Mouse (Mus musculus) midbrain, embryonic 16.5 days (tissue): Measurements from ENCODE around the gene Clcn3. TPM values are rescaled to one million over a fixed set of nuclear protein-coding genes. Genes with fewer than 3 reads are reported as not detected.

ENCODE experiments used
- ATAC-seq: fragments of 200-750 bp; cut with Nextera tagmentation; 2 replicates; pipeline ENCODE4 v1.8.0; 2017; ENCODE audit warnings: moderate TSS enrichment
- H3K27ac ChIP-seq: fragments of 300-500 bp; sonication (generic); 2 replicates; pipeline ENCODE4 v1.5.1; 2014; ENCODE audit warnings: mild to moderate bottlenecking, low read length, mixed read lengths
- H3K27me3 ChIP-seq: fragments of 300-500 bp; sonication (generic); 2 replicates; pipeline ENCODE4 v1.6.1; 2014; ENCODE audit warnings: low read depth, low read length, mixed read lengths; ENCODE audit not compliant: control insufficient read depth, insufficient read depth
- H3K36me3 ChIP-seq: fragments of 300-500 bp; sonication (generic); 2 replicates; pipeline ENCODE4 v1.6.1; 2014; ENCODE audit warnings: mild to moderate bottlenecking, low read length, moderate library complexity, mixed read lengths; ENCODE audit not compliant: control insufficient read depth, insufficient read depth
- H3K4me1 ChIP-seq: fragments of 300-500 bp; sonication (generic); 2 replicates; pipeline ENCODE4 v1.6.1; 2014; ENCODE audit warnings: mild to moderate bottlenecking, low read length, mixed read lengths; ENCODE audit not compliant: control insufficient read depth, insufficient read depth
- H3K4me2 ChIP-seq: fragments of 300-500 bp; sonication (generic); 2 replicates; pipeline ENCODE4 v1.6.1; 2014; ENCODE audit warnings: mild to moderate bottlenecking, low read length, mixed read lengths
- H3K4me3 ChIP-seq: fragments of 300-500 bp; sonication (generic); 2 replicates; pipeline ENCODE4 v1.5.1; 2014; ENCODE audit warnings: low read depth, mild to moderate bottlenecking, low read length, moderate library complexity, mixed read lengths
- H3K9ac ChIP-seq: fragments of 300-500 bp; sonication (generic); 2 replicates; pipeline ENCODE4 v1.6.1; 2014; ENCODE audit warnings: low read depth, low read length, mixed read lengths
- H3K9me3 ChIP-seq: fragments of 300-500 bp; sonication (generic); replicated peaks from 2 replicates; pipeline ENCODE4 v1.6.1; 2014; ENCODE audit warnings: mild to moderate bottlenecking, low read length, mixed read lengths; ENCODE audit not compliant: control insufficient read depth, poor library complexity, severe bottlenecking
- WGBS: fragments of 180-500 bp; shearing (Covaris S2); extraction: QIAGEN DNeasy Blood & Tissue Kit; methylation state at CpG from one replicate; pipeline ENCODE4 v1.1.7; 2014; 5-methylcytosine and 5-hydroxymethylcytosine counted together
- polyA plus RNA-seq: library from polyadenylated mRNA; unstranded; fragments of >200 nt; fragmentation: Nextera tagmentation; extraction: Ambion mirVana; gene quantifications from 2 replicates; pipeline ENCODE4 v1.2.1, GENCODE M21; 2015

The Clcn3 gene
- polyA plus RNA-seq, 1 experiment from 2014 or later, result 78.4 TPM

DNA sequence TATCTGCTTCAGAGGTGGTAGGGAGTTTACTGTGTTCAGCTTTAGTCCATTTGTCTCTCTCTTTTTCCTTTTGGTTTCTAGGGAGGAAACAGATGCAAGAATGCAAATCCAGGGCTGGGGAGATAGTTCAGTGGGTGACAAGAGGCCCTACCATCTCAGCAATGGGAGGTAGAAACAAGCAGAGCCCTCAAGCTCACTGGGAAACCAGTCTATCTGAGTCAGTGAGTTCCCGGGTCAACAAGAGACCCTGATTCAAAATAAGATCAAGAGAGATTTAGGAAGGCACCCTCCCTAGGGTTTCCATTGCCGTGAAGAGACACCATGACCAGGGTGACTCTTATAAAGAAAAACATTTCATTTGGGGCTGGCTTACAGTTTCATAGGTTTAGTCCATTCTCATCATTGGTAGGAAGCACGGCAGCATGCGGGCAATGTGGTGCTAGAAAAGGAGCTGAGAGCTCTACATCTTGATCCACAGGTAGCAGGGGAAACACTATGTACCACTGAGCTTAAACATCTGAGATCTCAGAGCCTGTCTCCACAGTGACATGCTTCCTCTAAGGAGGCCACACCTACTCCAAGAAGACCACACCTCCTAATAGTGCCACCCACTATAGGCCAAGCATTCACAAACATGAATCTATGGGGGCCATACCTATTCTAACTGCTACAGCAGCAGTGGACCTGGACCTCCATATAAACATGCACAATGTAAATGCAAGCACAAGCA is 114.7 kb downstream of the Clcn3 start:
- Histone ChIP-seq H3K9ac (no peak overlapping the region), H3K36me3 (no peaks in the 10 kb centered on the region), H3K27ac (no peak overlapping the region), H3K4me2 (no peak overlapping the region), H3K9me3 (no peaks in the 10 kb centered on the region), H3K4me3 (no peak overlapping the region), H3K4me1 (no peaks in the 10 kb centered on the region), H3K27me3 (no peaks in the 10 kb centered on the region)
- no peak for ATAC-seq
- WGBS, result 96% methylated on average over 4 of the region's 4 CpGs

DNA sequence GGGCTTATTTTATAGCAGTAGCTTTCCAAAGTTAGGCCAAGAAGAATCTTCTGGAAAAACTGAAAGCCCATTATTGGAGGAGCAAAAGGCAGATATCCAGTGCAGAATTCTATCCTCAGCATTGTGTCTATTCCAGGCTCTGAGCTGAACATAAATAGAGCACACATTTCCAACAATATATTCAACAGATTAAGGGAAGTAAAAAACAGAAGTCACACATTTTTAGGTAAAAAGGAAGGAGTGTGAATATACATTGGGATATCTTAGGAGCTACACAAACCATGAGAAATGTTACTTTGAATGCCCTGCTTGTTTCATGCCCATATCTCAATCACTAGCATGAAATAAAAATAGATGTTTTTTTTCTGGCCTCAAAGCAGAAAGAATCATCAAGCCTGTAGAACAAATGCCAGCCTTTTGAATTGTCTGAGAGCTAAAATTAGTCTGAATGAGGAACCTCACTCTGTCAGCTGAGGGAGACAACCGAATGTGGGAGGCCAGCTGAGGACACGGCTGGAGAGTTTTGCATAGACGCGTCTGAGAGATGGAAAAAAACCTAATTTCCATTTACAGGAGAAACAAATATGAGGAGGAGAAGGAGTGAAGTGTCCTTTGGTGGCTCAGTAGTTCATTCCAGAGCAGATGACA is 115.5 kb downstream of the Clcn3 start:
- no peaks in the 10 kb centered on the region for H3K36me3 ChIP-seq
- no peak overlapping the region for H3K4me2 ChIP-seq
- H3K27me3 ChIP-seq, result no peaks in the 10 kb centered on the region
- H3K4me1 ChIP-seq, result no peaks in the 10 kb centered on the region
- H3K27ac ChIP-seq, result no peak overlapping the region
- no peak overlapping the region for H3K9ac ChIP-seq
- no peaks in the 10 kb centered on the region for H3K9me3 ChIP-seq
- WGBS, result 74% methylated on average over 4 of the region's 4 CpGs
- no peak for ATAC-seq
- H3K4me3 ChIP-seq, result no peak overlapping the region

DNA sequence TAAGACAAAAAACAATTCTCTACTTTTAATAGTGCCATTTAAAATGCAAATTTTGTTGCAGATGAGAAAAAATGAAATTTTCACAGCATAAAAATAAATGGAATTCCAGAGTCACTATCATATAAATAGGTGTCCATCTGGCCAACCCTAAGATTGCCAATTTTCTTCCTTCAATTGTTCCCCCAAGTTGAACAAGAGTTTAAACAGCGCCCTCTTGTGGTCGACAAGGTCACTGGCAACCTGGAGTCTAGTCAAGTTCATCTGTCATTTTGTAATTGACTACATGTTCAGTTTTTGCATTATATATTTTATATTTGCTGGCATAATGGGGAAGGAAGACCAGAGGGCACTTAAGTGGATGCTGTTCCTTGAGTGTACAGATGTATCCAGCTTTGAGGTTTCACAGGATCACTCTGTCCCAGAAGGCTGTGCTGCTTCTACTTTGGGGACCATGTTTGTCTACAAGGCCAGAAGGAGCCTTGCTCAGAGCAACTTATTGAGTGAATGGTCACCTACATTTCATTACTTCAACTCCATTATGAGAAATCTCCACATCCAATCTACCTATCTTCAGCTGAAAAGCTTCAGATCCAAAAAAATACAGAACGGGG is 117.5 kb downstream of the Clcn3 start:
- H3K4me2 ChIP-seq, result no peak overlapping the region
- WGBS, result 32% methylated on average over 3 of the region's 3 CpGs
- no peak overlapping the region for H3K4me3 ChIP-seq
- no peak; the same call in 1 of the 2 replicates for ATAC-seq
- H3K27ac ChIP-seq, result no peak overlapping the region
- no peaks in the 10 kb centered on the region for H3K36me3 ChIP-seq
- H3K9ac ChIP-seq, result no peak overlapping the region
- no peaks in the 10 kb centered on the region for H3K9me3 ChIP-seq
- H3K27me3 ChIP-seq, result no peaks in the 10 kb centered on the region
- H3K4me1 ChIP-seq, result no peaks in the 10 kb centered on the region

DNA sequence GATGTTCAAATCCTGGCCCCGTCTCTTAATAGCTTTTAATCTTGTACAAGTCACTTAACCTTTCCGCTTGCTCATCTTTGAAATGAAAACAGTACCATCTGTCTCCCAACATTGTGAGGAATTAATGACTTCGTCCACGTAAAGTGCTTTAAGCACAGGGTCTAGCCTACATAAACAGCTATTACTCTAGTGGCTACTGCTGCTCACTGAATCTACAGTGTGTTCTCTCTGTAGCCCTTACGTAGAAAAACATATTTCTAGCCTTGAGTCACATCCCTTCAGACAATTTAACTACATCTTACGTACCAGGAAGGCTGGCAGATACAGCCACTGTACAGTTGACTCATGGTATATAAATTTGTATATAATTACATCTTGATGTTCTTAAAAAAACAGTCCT is 118.2 kb downstream of the Clcn3 start:
- no peak overlapping the region for H3K9ac ChIP-seq
- H3K9me3 ChIP-seq, result no peaks in the 10 kb centered on the region
- 51% methylated on average over 6 of the region's 6 CpGs for WGBS
- no peaks in the 10 kb centered on the region for H3K27me3 ChIP-seq
- no peak overlapping the region for H3K4me3 ChIP-seq
- no peak overlapping the region for H3K27ac ChIP-seq
- no peaks in the 10 kb centered on the region for H3K36me3 ChIP-seq
- ATAC-seq, result no peak
- H3K4me1 ChIP-seq, result no peaks in the 10 kb centered on the region
- no peak overlapping the region for H3K4me2 ChIP-seq

DNA sequence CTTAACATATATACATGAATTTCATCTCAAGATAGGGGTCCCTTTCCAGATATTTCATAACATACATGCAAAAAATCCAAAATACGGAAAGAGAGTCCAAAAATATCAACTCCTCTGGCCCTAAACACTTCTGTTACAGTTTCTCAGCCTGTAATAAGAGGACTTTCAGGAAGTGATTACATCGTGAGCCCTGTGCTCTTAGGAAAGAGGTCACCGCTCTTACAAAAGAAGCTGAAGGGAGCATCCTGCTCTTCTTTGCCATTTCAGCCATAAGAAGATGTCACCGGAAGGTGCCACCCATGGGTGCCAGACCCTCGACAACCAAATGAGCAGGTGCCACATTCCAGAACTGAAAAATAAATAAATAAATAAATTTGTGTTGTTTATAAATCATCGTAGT is 121.3 kb downstream of the Clcn3 start:
- Histone ChIP-seq H3K36me3 (no peaks in the 10 kb centered on the region), H3K9ac (no peak overlapping the region), H3K4me1 (no peaks in the 10 kb centered on the region), H3K4me2 (no peak overlapping the region), H3K27ac (no peak overlapping the region), H3K9me3 (no peaks in the 10 kb centered on the region), H3K27me3 (no peaks in the 10 kb centered on the region), H3K4me3 (no peak overlapping the region)
- WGBS, result 92% methylated on average over 6 of the region's 6 CpGs
- no peak for ATAC-seq

DNA sequence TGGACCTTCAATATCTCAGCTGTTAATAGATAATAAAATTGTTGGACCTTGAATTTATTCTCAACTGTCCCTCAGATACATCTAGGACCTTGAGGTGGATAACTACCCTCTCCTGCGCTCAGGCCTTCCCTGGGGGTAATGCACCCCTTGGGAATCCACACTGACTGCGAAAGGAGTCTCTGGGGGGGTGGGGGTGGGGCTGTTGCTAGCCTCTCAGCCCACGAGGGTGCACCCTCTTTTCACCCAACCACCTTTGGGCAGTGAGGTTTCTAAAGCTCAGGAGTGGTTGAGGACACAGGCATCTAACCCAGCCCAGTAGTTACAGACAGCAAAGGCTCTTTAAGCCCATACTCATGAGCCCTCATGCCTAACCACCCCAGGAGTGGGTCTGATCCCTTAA is 122.4 kb downstream of the Clcn3 start:
- Histone ChIP-seq H3K4me1 (no peaks in the 10 kb centered on the region), H3K27ac (no peak overlapping the region), H3K9me3 (no peaks in the 10 kb centered on the region), H3K9ac (no peak overlapping the region), H3K4me2 (no peak overlapping the region), H3K36me3 (no peaks in the 10 kb centered on the region), H3K4me3 (no peak overlapping the region), H3K27me3 (no peaks in the 10 kb centered on the region)
- 72% methylated on average over 3 of the region's 3 CpGs for WGBS
- ATAC-seq, result no peak

Other genes starting within 250 kb of the Clcn3 start
- 101 and 111 TPM in 2 replicates for gene Hpf1, start 92.9 kb downstream of the Clcn3 start, polyA plus RNA-seq
- 27.2 and 30.6 TPM in 2 replicates for gene Nek1, start 9.9 kb upstream of the Clcn3 start, polyA plus RNA-seq
- 32.1 and 34.7 TPM in 2 replicates for gene Sh3rf1, start 240.6 kb upstream of the Clcn3 start, polyA plus RNA-seq